Comparison of ENCODE assay signal across 14 mouse cellular contexts in genomic region chr2:146694041-146694440, GRCm38 (mm10).
DNase-seq lines count a peak whose midpoint lies in the region; ATAC-seq and TF ChIP-seq lines count a peak whose summit lies in the region.
"Had no signal": no experiment of that assay in that cellular context is flagged by ENCODE, and none has a peak within 500 bp of the region (broad histone marks: within the 10 kb centered on the region; RNA-seq: fewer than 3 reads in every experiment).

No protein-coding gene starts in this region.

- H3K36me3 ChIP-seq in embryonic facial prominence, embryonic 12.5 days = no peaks in the 10 kb centered on the region
- no peaks in the 10 kb centered on the region for H3K36me3 ChIP-seq in hindbrain, embryonic 16.5 days (ENCODE audit: control insufficient read depth, insufficient read depth, low read length)
- H3K36me3 ChIP-seq in midbrain, postnatal 0 days (ENCODE audit: insufficient read depth, low read length) = no peaks in the 10 kb centered on the region
- H3K36me3 ChIP-seq: heart, embryonic 13.5 days; lung, embryonic 15.5 days had no signal

- no peak overlapping the region for H3K4me2 ChIP-seq in embryonic facial prominence, embryonic 12.5 days (replicated peaks)
- peak overlapping the region; percentile 32 for H3K4me2 ChIP-seq in hindbrain, embryonic 16.5 days (ENCODE audit: low read length)
- peak overlapping the region; percentile 2 for H3K4me2 ChIP-seq in midbrain, postnatal 0 days (ENCODE audit: low read depth, low read length, poor library complexity, severe bottlenecking)
- H3K4me2 ChIP-seq: heart, embryonic 13.5 days; lung, embryonic 15.5 days had no signal

- H3K9me3 ChIP-seq in embryonic facial prominence, embryonic 12.5 days = no peaks in the 10 kb centered on the region
- peaks cover 2% of the 10 kb centered on the region; the same call in 1 of the 2 replicates for H3K9me3 ChIP-seq in hindbrain, embryonic 16.5 days (ENCODE audit: control insufficient read depth, low read length)
- H3K9me3 ChIP-seq in midbrain, postnatal 0 days (ENCODE audit: low read length) = no peaks in the 10 kb centered on the region
- H3K9me3 ChIP-seq: heart, embryonic 13.5 days; lung, embryonic 15.5 days had no signal

- TF ChIP-seq CTCF in midbrain, postnatal 0 days (IDR thresholded peaks at IDR 0.05) = no peak

- no peak overlapping the region for H3K27ac ChIP-seq in embryonic facial prominence, embryonic 12.5 days
- H3K27ac ChIP-seq in hindbrain, embryonic 16.5 days (ENCODE audit: low read depth, low read length) = no peak overlapping the region
- H3K27ac ChIP-seq in midbrain, postnatal 0 days (ENCODE audit: low read depth, low read length) = no peak overlapping the region
- H3K27ac ChIP-seq: heart, embryonic 13.5 days; lung, embryonic 15.5 days had no signal

- intact Hi-C loops in left cerebral cortex, postnatal 4 days (cut with DNase I) = no loop called here

- 12% methylated on average over 5 of the region's 5 CpGs for WGBS in embryonic facial prominence, embryonic 12.5 days
- WGBS in hindbrain, embryonic 16.5 days = 20% methylated on average over 5 of the region's 5 CpGs
- WGBS in midbrain, postnatal 0 days = 10% methylated on average over 5 of the region's 5 CpGs

- H3K4me3 ChIP-seq in embryonic facial prominence, embryonic 12.5 days = no peak overlapping the region
- no peak overlapping the region for H3K4me3 ChIP-seq in hindbrain, embryonic 16.5 days (ENCODE audit: low read length)
- H3K4me3 ChIP-seq in midbrain, postnatal 0 days (ENCODE audit: low read depth, low read length) = no peak overlapping the region
- H3K4me3 ChIP-seq: heart, embryonic 13.5 days; lung, embryonic 15.5 days had no signal

- ATAC-seq in embryonic facial prominence, embryonic 12.5 days (ENCODE audit: insufficient number of reproducible peaks, insufficient read depth, low FRiP score, low TSS enrichment) = 0 out of 2 replicates have a peak, but pooled peaks have one; percentile 18
- peak; percentile 83 for ATAC-seq in hindbrain, embryonic 16.5 days
- ATAC-seq in midbrain, postnatal 0 days (ENCODE audit: low FRiP score) = 0 out of 2 replicates have a peak, but pooled peaks have one; percentile 38

- DNase-seq in embryo, embryonic 10 days (ENCODE audit: low spot score) = peak; percentile 15
- no peak for DNase-seq in embryo, embryonic 9.5 days (ENCODE audit: extremely low spot score)
- DNase-seq in midbrain, postnatal 0 days (ENCODE audit: low spot score) = peak; percentile 23
- DNase-seq in left cerebral cortex, postnatal 4 days = no peak
- no peak for DNase-seq in spleen, adult 18-20 months
- no peak for DNase-seq in layer of hippocampus, adult 11-12 months (ENCODE audit: low spot score)
- DNase-seq: adrenal gland, postnatal 14 days; cerebellum, adult 18-20 months; gastrocnemius, postnatal 25 days; kidney, adult 18-20 months had no signal

- no peaks in the 10 kb centered on the region for H3K27me3 ChIP-seq in embryonic facial prominence, embryonic 12.5 days
- H3K27me3 ChIP-seq in hindbrain, embryonic 16.5 days (replicated peaks; ENCODE audit: control insufficient read depth, insufficient read depth, low read length) = no peaks in the 10 kb centered on the region
- 0 out of 2 replicates have a peak, but pooled peaks cover 4% of the 10 kb centered on the region for H3K27me3 ChIP-seq in midbrain, postnatal 0 days (ENCODE audit: insufficient read depth, low read length)
- H3K27me3 ChIP-seq: heart, embryonic 13.5 days; lung, embryonic 15.5 days had no signal

- no peak overlapping the region for H3K9ac ChIP-seq in embryonic facial prominence, embryonic 12.5 days
- no peak overlapping the region for H3K9ac ChIP-seq in hindbrain, embryonic 16.5 days (ENCODE audit: low read depth, low read length)
- no peak overlapping the region for H3K9ac ChIP-seq in midbrain, postnatal 0 days (replicated peaks; ENCODE audit: low read length, poor library complexity, severe bottlenecking)
- H3K9ac ChIP-seq: heart, embryonic 13.5 days; lung, embryonic 15.5 days had no signal

- H3K4me1 ChIP-seq in embryonic facial prominence, embryonic 12.5 days = peaks cover 7% of the 10 kb centered on the region
- H3K4me1 ChIP-seq in hindbrain, embryonic 16.5 days (ENCODE audit: control insufficient read depth, insufficient read depth, low read depth, low read length) = no peaks in the 10 kb centered on the region
- no peaks in the 10 kb centered on the region; the same call in 1 of the 2 replicates for H3K4me1 ChIP-seq in midbrain, postnatal 0 days (ENCODE audit: insufficient read depth, low read length)
- H3K4me1 ChIP-seq: lung, embryonic 15.5 days had no signal

Comparison
In these comparisons a context has a peak if more than half of its experiments do, and no peak if none do; other contexts are left out.
1. DNase-seq: peak in embryo, embryonic 10 days (single experiment) and midbrain, postnatal 0 days (single experiment); none in embryo, embryonic 9.5 days (single experiment), left cerebral cortex, postnatal 4 days (single experiment), spleen, adult 18-20 months (0 of 2) and layer of hippocampus, adult 11-12 months (single experiment).
2. ATAC-seq: peak in every context shown above with its lines; median percentile 83 in hindbrain, embryonic 16.5 days; 38 in midbrain, postnatal 0 days; 18 in embryonic facial prominence, embryonic 12.5 days.